Mouse (Mus musculus): ENCODE data around the gene Ror1. TPM values are rescaled to one million over a fixed set of nuclear protein-coding genes. Genes with fewer than 3 reads are reported as not detected.

Ror1 gene
- 25.2 TPM for polyA plus RNA-seq (2014; fragmentation: Illumina TruSeq; extraction: RNeasy Lipid Tissue Mini Kit (QIAGEN cat#74804))

GRCm38 (mm10) chr4:100095685-100096595, at the start of gene Ror1:
Gene Ror1, plus strand, starts transcription at chr4:100095791.

GRCm38 (mm10) chr4:100478592-100479321, 383.2 kb downstream of the Ror1 start, which contains the start of gene Ube2u:
Gene Ube2u, plus strand, starts transcription at chr4:100478849.

Other genes starting within 250 kb of the Ror1 start
- gene Pgm1, start 166.4 kb upstream of the Ror1 start, polyA plus RNA-seq (2014; fragmentation: Illumina TruSeq; extraction: RNeasy Lipid Tissue Mini Kit (QIAGEN cat#74804)), result 17.3 TPM
- gene Itgb3bp, start 166.0 kb upstream of the Ror1 start, polyA plus RNA-seq (2014; fragmentation: Illumina TruSeq; extraction: RNeasy Lipid Tissue Mini Kit (QIAGEN cat#74804)), result 55.0 TPM

Data from ovary, adult 10 weeks (tissue).